Mouse (Mus musculus) C2C12 (cell line): ENCODE measurements around the gene Gpsm1.

Experiments used
- CTCF ChIP-seq: IDR thresholded peaks from one replicate; pipeline ENCODE4 v1.5.1; 2011; ENCODE audit not compliant: control insufficient read depth, insufficient read depth, insufficient read length
- MAX ChIP-seq: IDR thresholded peaks from one replicate; pipeline ENCODE4 v1.6.1; 2011; ENCODE audit warnings: mild to moderate bottlenecking, control low read depth
- USF1 ChIP-seq: IDR thresholded peaks from one replicate; pipeline ENCODE4 v1.6.1; 2011; ENCODE audit warnings: low read depth, mild to moderate bottlenecking, control low read depth, moderate library complexity

DNA sequence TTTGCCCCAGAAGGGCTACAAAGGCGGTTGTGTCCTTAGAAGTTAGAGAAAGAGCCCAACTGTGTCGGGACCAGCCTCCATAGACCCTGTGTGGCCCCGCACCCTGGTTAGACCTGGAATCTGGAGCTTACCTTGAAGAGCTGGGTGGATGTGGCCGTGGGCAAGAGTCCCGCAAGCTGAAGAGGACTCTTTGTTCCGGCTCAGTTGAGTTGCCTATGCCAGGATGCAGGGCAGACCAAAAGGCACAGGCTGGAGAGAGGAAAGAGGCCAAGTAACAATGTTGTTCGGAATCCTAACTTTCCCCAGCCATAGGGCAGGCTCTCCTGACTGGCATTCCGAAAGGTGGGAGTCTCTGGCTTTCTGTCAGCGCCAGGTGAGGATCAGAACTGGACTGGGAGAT lies 3.8 kb downstream of the Gpsm1 start:
- TF ChIP-seq USF1 (no peak), CTCF (no peak), MAX (no peak)
